Mouse (Mus musculus): ENCODE data around the gene Ifit3. TPM values are rescaled to one million over a fixed set of nuclear protein-coding genes. Genes with fewer than 3 reads are reported as not detected.

The Ifit3 gene
- polyA plus RNA-seq, 1 experiment from 2014 or later: 0.70 TPM

DNA sequence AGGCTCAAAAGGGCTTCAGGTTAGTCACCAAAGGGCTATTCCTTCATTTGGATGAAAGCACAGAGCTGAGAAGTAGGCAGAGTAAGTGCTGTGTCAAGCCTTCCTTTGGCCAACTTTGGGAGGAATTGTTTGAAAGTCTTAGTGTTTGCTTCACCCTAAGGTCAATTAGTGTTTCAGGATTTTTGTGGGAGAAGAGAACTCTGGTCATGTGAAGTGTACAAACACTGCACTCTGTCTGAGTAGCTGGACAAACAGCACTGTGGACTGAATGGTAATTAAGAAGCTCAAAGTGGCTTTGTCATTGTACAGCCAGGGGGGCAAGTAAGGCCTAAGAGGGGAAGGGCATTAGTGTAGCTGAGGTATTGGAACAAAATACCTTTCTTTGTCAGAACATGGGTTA, 48.2 kb downstream of the Ifit3 start:
- ATAC-seq (ENCODE audit: low read depth): peak; percentile 88
- no peak overlapping the region for H3K9ac ChIP-seq (ENCODE audit: low read length)
- no peaks in the 10 kb centered on the region for H3K36me3 ChIP-seq (ENCODE audit: control insufficient read depth, insufficient read depth, low read length)
- no peaks in the 10 kb centered on the region; the same call in 1 of the 2 replicates for H3K4me1 ChIP-seq (replicated peaks; ENCODE audit: control insufficient read depth, insufficient read depth, low read length)
- no peaks in the 10 kb centered on the region for H3K9me3 ChIP-seq (ENCODE audit: control insufficient read depth, low read length)
- H3K4me2 ChIP-seq (ENCODE audit: low read depth, low read length): no peak overlapping the region
- no peak overlapping the region for H3K27ac ChIP-seq (ENCODE audit: low read length)
- H3K27me3 ChIP-seq (ENCODE audit: control insufficient read depth, insufficient read depth, low read depth, low read length): no peaks in the 10 kb centered on the region
- H3K4me3 ChIP-seq (ENCODE audit: low read length): no peak overlapping the region

DNA sequence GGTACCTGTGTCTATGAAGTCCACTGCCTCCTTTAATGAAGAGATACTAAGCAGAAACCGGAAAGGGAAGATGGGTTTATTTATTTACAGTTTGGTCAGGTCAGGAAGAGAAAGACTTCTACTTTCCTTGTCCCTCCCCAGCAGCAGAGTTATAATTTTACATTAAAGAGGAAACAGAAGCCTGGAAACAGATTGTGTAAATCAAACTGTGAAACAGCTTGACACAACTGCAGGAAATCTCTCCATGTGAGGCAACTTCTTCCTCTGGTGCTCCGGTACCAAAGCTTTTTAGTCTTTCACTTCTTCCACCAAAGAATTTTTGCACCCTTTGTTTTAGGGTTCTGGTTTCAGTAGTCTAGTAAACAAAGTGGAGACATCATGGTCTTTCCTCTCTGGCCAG, 50.2 kb downstream of the Ifit3 start:
- no peaks in the 10 kb centered on the region for H3K9me3 ChIP-seq (ENCODE audit: control insufficient read depth, low read length)
- no peak for ATAC-seq (ENCODE audit: low read depth)
- no peak overlapping the region for H3K27ac ChIP-seq (ENCODE audit: low read length)
- WGBS: 36% methylated on average over 2 of the region's 2 CpGs
- H3K4me2 ChIP-seq (ENCODE audit: low read depth, low read length): no peak overlapping the region
- H3K27me3 ChIP-seq (ENCODE audit: control insufficient read depth, insufficient read depth, low read depth, low read length): no peaks in the 10 kb centered on the region
- no peaks in the 10 kb centered on the region; the same call in 1 of the 2 replicates for H3K4me1 ChIP-seq (replicated peaks; ENCODE audit: control insufficient read depth, insufficient read depth, low read length)
- H3K4me3 ChIP-seq (ENCODE audit: low read length): no peak overlapping the region
- H3K9ac ChIP-seq (ENCODE audit: low read length): no peak overlapping the region
- no peaks in the 10 kb centered on the region for H3K36me3 ChIP-seq (ENCODE audit: control insufficient read depth, insufficient read depth, low read length)

DNA sequence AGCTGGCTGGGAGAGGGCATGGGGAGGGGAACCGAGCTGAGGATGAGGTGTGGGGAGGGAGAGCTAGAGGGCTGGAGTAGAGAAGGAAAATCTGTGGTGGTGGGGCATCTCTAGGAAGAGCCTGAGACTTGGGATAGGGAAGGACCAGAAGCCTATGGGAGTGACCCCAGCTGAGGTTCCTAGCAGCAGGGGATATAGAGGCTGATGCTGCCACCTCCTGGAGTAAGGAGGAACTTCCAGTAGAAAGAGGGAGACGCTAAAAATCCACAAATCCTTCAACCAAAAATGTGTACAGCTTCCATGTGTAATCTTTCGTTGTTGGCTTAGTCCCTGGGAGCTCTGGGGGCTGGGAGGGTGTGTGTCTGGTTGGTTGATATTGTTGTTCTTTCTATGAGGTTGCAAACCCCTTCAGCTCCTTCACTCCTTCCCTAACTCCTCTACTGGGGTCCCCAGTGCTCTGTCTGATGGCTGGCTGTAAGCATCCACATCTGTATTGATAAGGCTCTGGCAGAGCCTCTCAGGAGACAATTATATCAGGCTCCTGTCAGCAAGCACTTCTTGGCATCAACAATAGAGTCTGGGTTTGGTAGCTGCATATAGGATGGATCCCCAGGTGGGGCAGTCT, 53.7 kb downstream of the Ifit3 start:
- no peak overlapping the region for H3K4me2 ChIP-seq (ENCODE audit: low read depth, low read length)
- 4% methylated on average over 3 of the region's 3 CpGs for WGBS
- no peaks in the 10 kb centered on the region for H3K36me3 ChIP-seq (ENCODE audit: control insufficient read depth, insufficient read depth, low read length)
- no peak overlapping the region for H3K4me3 ChIP-seq (ENCODE audit: low read length)
- no peaks in the 10 kb centered on the region for H3K9me3 ChIP-seq (ENCODE audit: control insufficient read depth, low read length)
- H3K27ac ChIP-seq (ENCODE audit: low read length): no peak overlapping the region
- no peaks in the 10 kb centered on the region; the same call in 1 of the 2 replicates for H3K4me1 ChIP-seq (replicated peaks; ENCODE audit: control insufficient read depth, insufficient read depth, low read length)
- no peak overlapping the region for H3K9ac ChIP-seq (ENCODE audit: low read length)
- H3K27me3 ChIP-seq (ENCODE audit: control insufficient read depth, insufficient read depth, low read depth, low read length): no peaks in the 10 kb centered on the region
- ATAC-seq (ENCODE audit: low read depth): peak; percentile 78

Other genes with a start within 250 kb of the Ifit3 start
- 0.26 and 0.89 TPM in 2 replicates for gene Ch25h, start 108.4 kb upstream of the Ifit3 start, polyA plus RNA-seq (2015; fragmentation: Nextera tagmentation; extraction: Ambion mirVana)
- 52.6 and 53.5 TPM in 2 replicates for gene Lipa, start 56.1 kb upstream of the Ifit3 start, polyA plus RNA-seq (2015; fragmentation: Nextera tagmentation; extraction: Ambion mirVana)
- gene Ifit2, start 32.8 kb upstream of the Ifit3 start, polyA plus RNA-seq (2015; fragmentation: Nextera tagmentation; extraction: Ambion mirVana): 10.7 and 13.0 TPM in 2 replicates
- gene Ifit1bl1, start 18.4 kb downstream of the Ifit3 start, polyA plus RNA-seq (2015; fragmentation: Nextera tagmentation; extraction: Ambion mirVana): 0.70 and 0.72 TPM in 2 replicates
- gene Ifit3b, start 24.4 kb downstream of the Ifit3 start, polyA plus RNA-seq (2015; fragmentation: Nextera tagmentation; extraction: Ambion mirVana): 0.25 TPM in 1 of 2 replicates, not detected in the other
- gene Ifit1bl2, start 57.2 kb downstream of the Ifit3 start, polyA plus RNA-seq (2015; fragmentation: Nextera tagmentation; extraction: Ambion mirVana): 0.10 and 0.11 TPM in 2 replicates
- 0.46 and 0.75 TPM in 2 replicates for gene Ifit1, start 57.3 kb downstream of the Ifit3 start, polyA plus RNA-seq (2015; fragmentation: Nextera tagmentation; extraction: Ambion mirVana)
- 15.7 and 16.0 TPM in 2 replicates for gene Slc16a12, start 163.8 kb downstream of the Ifit3 start, polyA plus RNA-seq (2015; fragmentation: Nextera tagmentation; extraction: Ambion mirVana)